Mouse (Mus musculus) CH12.LX (cell line): ENCODE data around the gene Adam11.

ENCODE experiments used
- CHD1 ChIP-seq: IDR thresholded peaks from 2 replicates; pipeline ENCODE4 v1.6.1; 2012; ENCODE audit warnings: low read depth, low read length, improper control_type of control experiment, inconsistent platforms
- CHD2 ChIP-seq: IDR thresholded peaks from 2 replicates; pipeline ENCODE4 v1.6.1; 2011; ENCODE audit warnings: low read length, improper control_type of control experiment
- CTCF ChIP-seq, 2 experiments: IDR thresholded peaks in 1 of 2; conservative IDR thresholded peaks in 1 of 2; 2 replicates each; pipeline ENCODE4 v1.5.1; 2011 to 2012; ENCODE audit warnings: low read depth in 2 of 2, low read length in 2 of 2, improper control_type of control experiment in 1 of 2, inconsistent platforms in 1 of 2, mild to moderate bottlenecking in 1 of 2, moderate library complexity in 1 of 2
- EP300 ChIP-seq: IDR thresholded peaks from 2 replicates; pipeline ENCODE4 v1.6.1; 2011; ENCODE audit warnings: low read length, improper control_type of control experiment
- GABPA ChIP-seq: IDR thresholded peaks from 2 replicates; pipeline ENCODE4 v1.6.1; 2012; ENCODE audit warnings: low read depth, low read length, improper control_type of control experiment, inconsistent platforms; ENCODE audit not compliant: insufficient replicate concordance
- JUND ChIP-seq: conservative IDR thresholded peaks from 2 replicates; pipeline ENCODE4 v1.6.1; 2011; ENCODE audit warnings: low read depth, low read length, improper control_type of control experiment
- MAFK ChIP-seq: IDR thresholded peaks from 2 replicates; pipeline ENCODE4 v1.6.1; 2011; ENCODE audit warnings: low read length, improper control_type of control experiment; ENCODE audit not compliant: insufficient replicate concordance
- MAX ChIP-seq: IDR thresholded peaks from 2 replicates; pipeline ENCODE4 v1.6.1; 2011; ENCODE audit warnings: low read length, improper control_type of control experiment
- MEF2A ChIP-seq: IDR thresholded peaks from 2 replicates; pipeline ENCODE4 v1.6.1; 2014; ENCODE audit warnings: low read depth, mild to moderate bottlenecking, inconsistent platforms, low read length, improper control_type of control experiment, borderline replicate concordance
- MYC ChIP-seq: IDR thresholded peaks from 2 replicates; pipeline ENCODE4 v1.6.1; 2011; ENCODE audit warnings: low read depth, mild to moderate bottlenecking, improper control_type of control experiment, low read length
- POLR2A ChIP-seq: IDR thresholded peaks from 2 replicates; pipeline ENCODE4 v1.6.1; 2011; ENCODE audit warnings: low read depth, mild to moderate bottlenecking, improper control_type of control experiment, low read length
- RAD21 ChIP-seq: IDR thresholded peaks from 2 replicates; pipeline ENCODE4 v1.6.1; 2011; ENCODE audit warnings: low read depth, mild to moderate bottlenecking, low read length, improper control_type of control experiment, moderate library complexity
- RCOR1 ChIP-seq: conservative IDR thresholded peaks from 2 replicates; pipeline ENCODE4 v1.6.1; 2012; ENCODE audit warnings: low read depth, mild to moderate bottlenecking, inconsistent platforms, low read length, improper control_type of control experiment
- ZMIZ1 ChIP-seq: IDR thresholded peaks from 2 replicates; pipeline ENCODE4 v1.6.1; 2012; ENCODE audit warnings: low read depth, mild to moderate bottlenecking, inconsistent platforms, low read length, improper control_type of control experiment

GRCm38 (mm10) chr11:102808246-102808645, 47.0 kb downstream of the Adam11 start:
- no peak for TF ChIP-seq MYC
- no peak for TF ChIP-seq MAX
- no peak for TF ChIP-seq MAFK
- TF ChIP-seq POLR2A = no peak
- peak; percentile 42; the same call in 1 of the 2 replicates for TF ChIP-seq EP300
- no peak for TF ChIP-seq CTCF (conservative IDR thresholded peaks at IDR 0.05 in 1 of 2, IDR thresholded peaks at IDR 0.05 in 1 of 2; ENCODE audit: low read depth in 2 of 2, low read length in 2 of 2)
- 0 out of 2 replicates have a peak, but pooled peaks have one; percentile 32 for TF ChIP-seq CHD2
- TF ChIP-seq CHD1 = no peak
- TF ChIP-seq GABPA = no peak
- no peak for TF ChIP-seq RCOR1
- no peak for TF ChIP-seq JUND
- no peak for TF ChIP-seq RAD21
- TF ChIP-seq MEF2A = no peak
- no peak for TF ChIP-seq ZMIZ1
